In the genomic region with DNA sequence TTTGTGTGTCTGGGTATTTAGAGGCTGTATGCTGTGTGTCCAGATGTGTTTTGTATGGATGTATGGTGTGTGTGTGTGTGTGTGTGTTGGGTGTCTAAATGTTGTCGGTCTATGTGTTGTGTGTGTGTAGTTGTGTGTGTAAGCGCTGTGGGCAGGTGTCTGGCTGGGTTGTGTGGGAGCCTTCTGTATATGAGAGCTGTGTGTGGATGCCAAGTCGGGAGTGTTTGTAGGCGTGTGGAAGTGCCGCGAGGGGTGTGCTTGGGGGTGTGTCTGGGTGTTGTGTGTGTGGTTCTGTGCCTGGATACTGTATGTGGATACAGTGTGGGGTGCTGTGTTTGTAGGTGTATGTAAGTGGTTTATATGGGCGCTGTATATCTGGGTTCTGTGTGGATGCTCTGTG, we compare ENCODE assay signal across 9 mouse cellular contexts. TPM values are rescaled to one million over a fixed set of nuclear protein-coding genes. Genes with fewer than 3 reads are reported as not detected.
DNase-seq lines count a peak whose midpoint lies in the region; ATAC-seq and TF ChIP-seq lines count a peak whose summit lies in the region.
"Had no signal": no experiment of that assay in that cellular context is flagged by ENCODE, and none has a peak within 500 bp of the region (broad histone marks: within the 10 kb centered on the region; RNA-seq: fewer than 3 reads in every experiment).

No protein-coding gene starts in this region.

- no peak overlapping the region for H3K9ac ChIP-seq in heart, postnatal 0 days (replicated peaks; ENCODE audit: low read depth, low read length)
- H3K9ac ChIP-seq in limb, embryonic 14.5 days (ENCODE audit: low read depth, low read length, severe bottlenecking), result no peak overlapping the region

- DNase-seq in heart, postnatal 0 days (ENCODE audit: low spot score), result no peak
- DNase-seq in heart, postnatal 4 days, result no peak
- peak; percentile 55 to 63 for DNase-seq in right cerebral cortex, adult 2 months (ENCODE audit: low spot score in 2 of 2)
- DNase-seq in right cerebral cortex, postnatal 36 days (ENCODE audit: low spot score in 2 of 2), result no peak
- DNase-seq in limb, embryonic 14.5 days (ENCODE audit: low spot score), result no peak
- no peak for DNase-seq in adrenal gland, adult 8-10 months
- DNase-seq in spleen, postnatal 36 days (ENCODE audit: low spot score in 2 of 2), result no peak
- no peak for DNase-seq in heart, adult 18-20 months

- H3K27me3 ChIP-seq in heart, postnatal 0 days (ENCODE audit: control insufficient read depth, insufficient read depth, low read length), result peaks cover 73% of the 10 kb centered on the region
- peaks cover 53% of the 10 kb centered on the region for H3K27me3 ChIP-seq in limb, embryonic 14.5 days (ENCODE audit: control insufficient read depth, insufficient read depth, low read length)

- ATAC-seq in heart, postnatal 0 days (ENCODE audit: insufficient read depth, low read depth), result no peak
- ATAC-seq in limb, embryonic 14.5 days (ENCODE audit: low FRiP score, low read depth), result no peak

- no peak overlapping the region for H3K27ac ChIP-seq in heart, postnatal 0 days (ENCODE audit: low read depth)
- H3K27ac ChIP-seq in limb, embryonic 14.5 days (replicated peaks; ENCODE audit: low read depth, low read length), result no peak overlapping the region
- H3K27ac ChIP-seq: neural tube, embryonic 12.5 days had no signal

- no peak for TF ChIP-seq CTCF in heart, postnatal 0 days (IDR thresholded peaks at IDR 0.05; ENCODE audit: low read depth)

- no peak overlapping the region for H3K4me3 ChIP-seq in heart, postnatal 0 days (ENCODE audit: low read depth, low read length)
- peak overlapping the region; percentile 43 for H3K4me3 ChIP-seq in limb, embryonic 14.5 days (replicated peaks; ENCODE audit: low read length)

- TF ChIP-seq EP300 in heart, postnatal 0 days (IDR thresholded peaks at IDR 0.05; ENCODE audit: low read depth), result no peak

- 34% methylated on average over 7 of the region's 7 CpGs for WGBS in heart, postnatal 0 days
- 33% methylated on average over 7 of the region's 7 CpGs for WGBS in limb, embryonic 14.5 days

- no peaks in the 10 kb centered on the region for H3K9me3 ChIP-seq in heart, postnatal 0 days (replicated peaks; ENCODE audit: control insufficient read depth, low read length)
- no peaks in the 10 kb centered on the region for H3K9me3 ChIP-seq in limb, embryonic 14.5 days (ENCODE audit: control insufficient read depth, low read length)

- H3K4me1 ChIP-seq in heart, postnatal 0 days (ENCODE audit: control insufficient read depth, insufficient read depth), result no peaks in the 10 kb centered on the region
- peaks cover 15% of the 10 kb centered on the region for H3K4me1 ChIP-seq in limb, embryonic 14.5 days (ENCODE audit: control insufficient read depth, insufficient read depth, low read length)

- no peaks in the 10 kb centered on the region for H3K36me3 ChIP-seq in heart, postnatal 0 days (replicated peaks; ENCODE audit: control insufficient read depth, insufficient read depth, low read length)
- no peaks in the 10 kb centered on the region for H3K36me3 ChIP-seq in limb, embryonic 14.5 days (ENCODE audit: control insufficient read depth, insufficient read depth, low read length)
- H3K36me3 ChIP-seq: neural tube, embryonic 12.5 days had no signal

- 0 out of 2 replicates have a peak overlapping the region, but pooled peaks have one; percentile 28 for H3K4me2 ChIP-seq in heart, postnatal 0 days (ENCODE audit: low read depth, low read length)
- no peak overlapping the region for H3K4me2 ChIP-seq in limb, embryonic 14.5 days (replicated peaks; ENCODE audit: low read depth, low read length, severe bottlenecking)

- no peak for TF ChIP-seq POLR2A in limb, embryonic 14.5 days (IDR thresholded peaks at IDR 0.05; ENCODE audit: borderline replicate concordance, extremely low read depth, insufficient read depth, insufficient read length)

RNA-seq across cellular contexts. Expression of a gene that starts 1.1 kb away (rescaled TPM):
- total RNA-seq in heart, postnatal 0 days (2014; rRNA removed; ENCODE audit: low replicate concordance), result 1.7 TPM in 1 of 2 replicates, not detected in the other
- 0.05 TPM in 2 replicates for polyA plus RNA-seq in heart, postnatal 0 days (2015; fragmentation: Nextera tagmentation; extraction: Ambion mirVana)
- not detected for total RNA-seq in heart, postnatal 4 days (2021)
- polyA plus RNA-seq in limb, embryonic 14.5 days (2012; rRNA removed), result 1.8 and 1.9 TPM in 2 replicates
- 0.48 and 0.88 TPM in 2 replicates for polyA plus RNA-seq in limb, embryonic 14.5 days (2014; fragmentation: Nextera tagmentation; extraction: Ambion mirVana)
- total RNA-seq in adrenal gland, adult 8-10 months (2022), result 1 to 10 TPM in 1 of 4 experiments, under 1 TPM in 3; 0.21 to 1.3 (median 0.41) TPM
- 1 to 10 TPM in 1 of 2 experiments, under 1 TPM in 1; 0.69 to 1.2 TPM for total RNA-seq in heart, adult 18-20 months (2021)

RNA-seq across cellular contexts. Expression of a gene that starts 9.1 kb away (rescaled TPM):
- total RNA-seq in heart, postnatal 0 days (2014; rRNA removed; ENCODE audit: low replicate concordance), result 18.5 and 34.6 TPM in 2 replicates
- polyA plus RNA-seq in heart, postnatal 0 days (2015; fragmentation: Nextera tagmentation; extraction: Ambion mirVana), result 12.6 and 14.6 TPM in 2 replicates
- 10 to 100 TPM; 32.8 to 34.2 TPM for total RNA-seq in heart, postnatal 4 days (2021)
- 16.5 and 21.9 TPM in 2 replicates for polyA plus RNA-seq in limb, embryonic 14.5 days (2012; rRNA removed)
- polyA plus RNA-seq in limb, embryonic 14.5 days (2014; fragmentation: Nextera tagmentation; extraction: Ambion mirVana), result 6.5 and 6.7 TPM in 2 replicates
- total RNA-seq in adrenal gland, adult 8-10 months (2022), result 10 to 100 TPM in 2 of 4 experiments, 1 to 10 TPM in 2; 9.2 to 11.1 (median 10.3) TPM
- 10 to 100 TPM; 75.6 to 80.1 TPM for total RNA-seq in heart, adult 18-20 months (2021)

RNA-seq across cellular contexts. Expression of a gene that starts 27.6 kb away (rescaled TPM):
- total RNA-seq in heart, postnatal 0 days (2014; rRNA removed; ENCODE audit: low replicate concordance), result not detected in 2 replicates
- 0.85 and 1.0 TPM in 2 replicates for polyA plus RNA-seq in heart, postnatal 0 days (2015; fragmentation: Nextera tagmentation; extraction: Ambion mirVana)
- 1 to 10 TPM; 1.6 to 1.8 TPM for total RNA-seq in heart, postnatal 4 days (2021)
- polyA plus RNA-seq in limb, embryonic 14.5 days (2012; rRNA removed), result 3.9 TPM in 2 replicates
- 9.9 and 10.5 TPM in 2 replicates for polyA plus RNA-seq in limb, embryonic 14.5 days (2014; fragmentation: Nextera tagmentation; extraction: Ambion mirVana)
- total RNA-seq in adrenal gland, adult 8-10 months (2022), result 1 to 10 TPM; 5.1 to 6.6 (median 5.9) TPM
- 1 to 10 TPM; 4.8 to 5.3 TPM for total RNA-seq in heart, adult 18-20 months (2021)

RNA-seq across cellular contexts. Expression of a gene that starts 28.0 kb away (rescaled TPM):
- total RNA-seq in heart, postnatal 0 days (2014; rRNA removed; ENCODE audit: low replicate concordance), result not detected in 2 replicates
- polyA plus RNA-seq in heart, postnatal 0 days (2015; fragmentation: Nextera tagmentation; extraction: Ambion mirVana), result 2.0 and 2.1 TPM in 2 replicates
- total RNA-seq in heart, postnatal 4 days (2021), result 1 to 10 TPM; 1.3 to 2.0 TPM
- 7.8 and 10.7 TPM in 2 replicates for polyA plus RNA-seq in limb, embryonic 14.5 days (2012; rRNA removed)
- polyA plus RNA-seq in limb, embryonic 14.5 days (2014; fragmentation: Nextera tagmentation; extraction: Ambion mirVana), result 4.2 and 5.9 TPM in 2 replicates
- 1 to 10 TPM; 3.5 to 8.2 (median 5.8) TPM for total RNA-seq in adrenal gland, adult 8-10 months (2022)
- 1 to 10 TPM; 1.3 TPM for total RNA-seq in heart, adult 18-20 months (2021)

RNA-seq across cellular contexts. Expression of a gene that starts 30.1 kb away (rescaled TPM):
- 20.0 and 26.4 TPM in 2 replicates for total RNA-seq in heart, postnatal 0 days (2014; rRNA removed; ENCODE audit: low replicate concordance)
- 2.2 and 2.9 TPM in 2 replicates for polyA plus RNA-seq in heart, postnatal 0 days (2015; fragmentation: Nextera tagmentation; extraction: Ambion mirVana)
- 10 to 100 TPM; 20.2 to 22.2 TPM for total RNA-seq in heart, postnatal 4 days (2021)
- polyA plus RNA-seq in limb, embryonic 14.5 days (2012; rRNA removed), result 44.0 and 60.0 TPM in 2 replicates
- polyA plus RNA-seq in limb, embryonic 14.5 days (2014; fragmentation: Nextera tagmentation; extraction: Ambion mirVana), result 8.2 and 9.0 TPM in 2 replicates
- total RNA-seq in adrenal gland, adult 8-10 months (2022), result 10 to 100 TPM; 17.4 to 21.6 (median 20.8) TPM
- 1 to 10 TPM; 6.4 to 7.8 TPM for total RNA-seq in heart, adult 18-20 months (2021)

Comparison
In these comparisons a context has a peak if more than half of its experiments do, and no peak if none do; other contexts are left out.
1. DNase-seq: peak in right cerebral cortex, adult 2 months (2 of 2); none in heart, postnatal 0 days (single experiment), heart, postnatal 4 days (single experiment), right cerebral cortex, postnatal 36 days (0 of 2), limb, embryonic 14.5 days (single experiment), adrenal gland, adult 8-10 months (single experiment), spleen, postnatal 36 days (0 of 2) and heart, adult 18-20 months (0 of 2).